Mouse (Mus musculus): ENCODE measurements around the gene Ddc.

Gene Ddc

GRCm38 (mm10) chr11:11841590-11841989 is 56.4 kb downstream of the Ddc start:
- no peak for DNase-seq

GRCm38 (mm10) chr11:11840746-11841145 is 57.2 kb downstream of the Ddc start:
- DNase-seq = no peak

- DNase-seq = no peak
Observed at GRCm38 (mm10) chr11:11839874-11840273, 58.1 kb downstream of the Ddc start.

- no peak for DNase-seq
Observed at GRCm38 (mm10) chr11:11837384-11837783, 60.6 kb downstream of the Ddc start.

DNA sequence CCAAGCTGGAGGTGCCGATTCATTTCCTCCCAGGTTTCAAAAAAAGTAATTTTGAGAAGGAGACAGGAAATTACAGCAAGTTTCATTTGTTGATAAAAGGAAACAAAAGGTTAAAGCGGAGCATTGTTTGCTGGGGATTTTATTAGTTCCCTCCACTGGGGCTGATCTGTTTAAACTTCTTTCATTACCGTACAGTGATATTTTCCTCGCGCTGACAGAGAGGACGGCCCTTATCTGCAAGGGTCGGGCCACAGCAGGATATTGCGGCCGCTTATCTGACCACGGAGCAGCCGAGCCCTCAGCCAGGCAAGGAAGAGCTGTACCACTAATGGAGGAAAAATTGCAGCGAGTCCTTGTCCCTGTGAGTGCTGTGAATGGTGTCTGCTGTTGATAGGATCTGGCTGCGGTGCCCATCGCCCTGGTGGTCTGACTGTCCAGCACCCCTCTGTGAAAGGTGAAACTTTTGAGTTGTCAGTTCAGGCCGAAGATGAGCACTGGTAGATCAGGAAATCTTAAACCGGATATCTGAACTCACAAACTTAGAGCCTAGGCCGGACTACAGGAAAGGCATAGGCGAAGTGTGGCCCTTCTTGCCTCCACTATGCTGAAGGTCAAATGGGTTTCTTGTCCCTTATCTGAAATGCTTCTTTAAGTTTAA is 61.1 kb downstream of the Ddc start:
- DNase-seq = no peak

DNA sequence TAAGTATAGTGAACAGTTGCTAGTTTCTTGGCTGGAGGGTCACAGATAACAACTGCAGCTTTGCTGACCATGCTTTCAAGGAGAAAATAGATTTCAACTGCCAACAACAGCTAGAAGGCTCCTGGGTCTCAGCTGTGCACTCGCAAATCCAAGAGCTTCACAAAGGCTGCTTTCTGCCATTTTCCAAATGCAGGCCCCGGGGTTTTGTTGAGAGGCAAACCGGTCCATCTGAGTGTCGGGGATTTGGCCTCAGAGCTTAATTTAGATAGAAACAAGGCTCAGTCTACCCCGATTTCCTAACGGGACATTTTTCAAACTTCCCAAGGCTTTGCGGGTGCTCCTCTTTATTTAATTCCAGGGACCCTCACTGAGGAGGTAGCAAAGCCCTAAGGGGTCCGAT is 61.7 kb downstream of the Ddc start:
- no peak for DNase-seq

- DNase-seq = no peak
Observed at GRCm38 (mm10) chr11:11835791-11836190, 62.2 kb downstream of the Ddc start.

DNA sequence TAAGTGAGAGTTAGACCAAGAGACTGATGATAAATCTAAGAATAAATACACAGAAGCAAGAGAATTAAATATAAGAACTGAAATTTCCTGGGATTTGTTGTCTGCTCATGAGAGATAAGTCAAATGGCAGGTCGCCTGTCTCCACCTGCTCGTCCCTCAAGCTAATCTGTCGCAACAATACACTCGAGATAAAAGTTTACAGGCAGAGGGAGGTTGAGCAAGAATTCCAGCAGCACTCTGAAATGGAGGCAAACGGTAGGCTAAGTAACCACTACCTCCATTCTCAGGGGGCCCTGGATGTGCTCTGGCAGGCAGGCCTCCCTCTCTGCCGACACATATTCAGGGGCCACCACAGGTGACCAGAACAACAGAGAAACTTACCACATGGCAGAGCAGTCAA is 62.6 kb downstream of the Ddc start:
- DNase-seq = no peak

GRCm38 (mm10) chr11:11833100-11833499 is 64.8 kb downstream of the Ddc start:
- DNase-seq = no peak

GRCm38 (mm10) chr11:11832755-11833084 is 65.2 kb downstream of the Ddc start:
- no peak for DNase-seq

- no peak for DNase-seq
Observed at GRCm38 (mm10) chr11:11831940-11832754, 65.8 kb downstream of the Ddc start.

DNA sequence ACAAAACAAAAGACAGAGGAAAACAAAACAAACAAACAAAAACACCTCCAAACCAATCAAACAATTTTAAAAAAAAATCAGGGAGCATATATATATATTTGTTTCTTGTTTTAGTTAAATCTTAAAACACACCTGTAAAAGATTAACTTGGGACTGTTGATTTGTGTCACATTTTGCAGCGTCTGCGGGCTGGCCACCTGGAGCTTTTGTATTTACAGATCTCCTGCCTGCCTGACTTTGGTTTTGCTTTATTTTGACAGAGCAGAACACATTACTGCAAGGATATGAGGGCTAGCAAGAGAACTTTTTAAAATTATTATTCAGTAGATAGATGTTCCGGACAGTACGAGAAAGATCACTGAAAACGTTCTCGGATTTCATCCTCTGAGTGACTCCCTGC is 66.4 kb downstream of the Ddc start:
- no peak for DNase-seq

DNA sequence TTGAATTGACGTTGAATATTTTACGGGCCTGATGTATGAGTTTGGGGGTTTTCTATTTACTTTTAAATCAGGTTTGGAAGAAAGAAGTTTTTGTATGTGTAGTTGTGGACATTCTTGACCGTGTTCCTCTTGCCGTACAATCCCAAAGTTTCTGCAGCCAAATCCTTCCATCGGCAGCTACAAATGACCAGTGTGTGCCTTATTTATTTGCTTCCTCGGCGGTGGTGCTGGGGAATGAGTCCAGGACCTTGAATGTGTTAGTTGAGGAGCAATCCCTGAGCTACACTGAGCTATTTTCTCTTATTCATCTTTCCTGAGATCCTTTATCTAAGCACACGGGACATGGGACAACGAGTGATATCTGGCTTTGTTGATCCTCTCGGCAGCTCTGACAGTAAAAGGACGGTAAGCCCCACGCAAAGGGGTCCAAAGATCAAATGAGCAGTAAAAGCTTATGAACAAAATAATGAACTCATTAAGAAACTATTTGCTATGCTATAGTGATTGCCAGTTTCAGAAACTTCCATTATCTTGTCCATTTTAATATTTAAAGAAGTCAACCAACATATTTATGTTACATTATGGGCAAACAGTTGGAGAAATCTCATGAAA is 67.0 kb downstream of the Ddc start:
- no peak for DNase-seq

- no peak for DNase-seq
Observed at GRCm38 (mm10) chr11:11829161-11830000, 68.6 kb downstream of the Ddc start.

DNA sequence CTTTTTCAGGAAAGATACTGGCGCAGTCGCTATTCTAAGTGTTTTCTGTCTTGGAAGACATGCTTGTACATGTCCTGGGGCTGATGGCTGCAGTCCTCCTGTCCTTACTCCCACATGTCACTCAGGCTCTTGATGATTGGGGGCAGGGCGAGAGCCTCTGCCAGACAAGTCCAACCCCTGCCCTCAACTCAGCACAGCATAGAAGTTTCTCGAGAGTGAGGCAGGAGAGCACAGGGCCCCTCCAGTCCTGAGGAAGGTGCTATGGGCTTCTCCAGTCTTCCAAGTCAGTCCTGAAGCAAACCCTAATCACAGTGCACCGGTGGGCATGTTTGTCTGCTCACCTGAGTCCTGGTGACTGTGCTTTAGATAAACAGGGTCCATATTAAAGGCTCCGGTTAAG is 69.2 kb downstream of the Ddc start:
- no peak for DNase-seq

GRCm38 (mm10) chr11:11828251-11828650 is 69.7 kb downstream of the Ddc start:
- no peak for DNase-seq

DNA sequence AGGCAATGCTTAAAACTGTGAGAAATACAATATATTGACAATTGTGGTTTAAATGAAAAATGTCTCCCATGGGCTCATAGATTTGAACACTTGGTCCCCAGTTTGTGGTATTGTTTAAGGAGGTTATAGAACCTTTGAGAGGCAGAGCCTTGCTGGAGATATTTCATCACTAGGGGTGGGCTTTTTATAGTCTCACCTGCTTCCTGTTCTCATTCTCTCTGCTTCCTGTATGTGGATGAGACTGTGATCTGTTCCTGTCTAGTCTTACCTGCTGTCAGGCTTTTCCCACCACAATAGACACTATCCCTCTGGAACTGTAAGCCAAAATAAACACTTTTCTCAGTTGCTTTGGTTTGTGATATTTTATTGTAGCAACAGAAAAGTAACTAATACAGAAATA is 71.5 kb downstream of the Ddc start:
- no peak for DNase-seq

DNA sequence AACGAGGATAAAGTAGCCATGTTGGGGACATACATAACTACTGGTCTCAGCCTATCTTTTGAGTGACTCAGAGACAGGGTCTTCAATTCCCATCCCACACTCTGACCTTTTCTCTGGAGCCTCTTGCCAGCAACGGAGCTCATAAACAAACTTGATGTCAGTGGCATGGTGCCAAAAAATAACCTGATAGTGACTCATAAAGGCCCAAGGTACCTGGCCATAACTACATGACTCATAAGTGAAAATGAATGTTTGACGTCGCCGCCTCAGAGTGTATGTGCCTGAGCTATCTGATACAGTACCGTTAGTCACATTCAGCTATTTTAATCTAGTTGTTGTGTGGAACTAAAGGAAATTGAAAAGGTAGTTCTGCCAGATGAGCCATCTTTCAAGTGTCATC is 72.3 kb downstream of the Ddc start:
- no peak for DNase-seq

DNA sequence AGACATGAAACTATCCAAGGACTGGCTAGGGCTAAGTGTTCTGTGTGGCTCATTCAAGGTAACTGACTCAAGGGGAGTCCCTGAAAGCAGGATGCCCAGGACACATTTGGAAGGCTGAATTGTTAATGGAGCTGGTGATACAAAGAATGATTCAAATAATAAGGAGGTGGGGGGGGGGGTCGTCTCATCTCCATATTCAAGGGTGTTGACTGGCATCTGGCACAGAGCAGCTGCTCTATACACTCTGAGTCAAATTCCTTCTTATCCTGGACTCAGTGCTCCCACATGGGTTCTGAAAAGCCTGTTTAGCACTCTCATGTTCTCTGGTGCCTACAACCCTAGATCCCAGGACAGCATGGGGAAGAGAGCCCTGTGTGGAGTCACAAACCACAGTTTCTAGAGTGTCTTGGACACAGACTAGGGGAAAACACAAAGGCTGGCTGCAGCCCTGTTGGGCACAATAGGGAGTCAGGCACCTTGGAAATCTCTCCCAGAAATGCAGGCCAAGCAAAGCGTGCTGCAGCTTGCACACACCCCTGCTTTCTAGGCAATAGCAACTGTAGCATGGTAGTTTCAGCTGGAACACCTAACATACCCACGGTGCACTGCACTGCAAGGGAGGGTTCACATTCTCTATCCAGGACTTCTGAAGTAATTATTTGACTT is 72.8 kb downstream of the Ddc start:
- DNase-seq = no peak

GRCm38 (mm10) chr11:11823980-11824911 is 73.7 kb downstream of the Ddc start:
- no peak for DNase-seq
